Mouse (Mus musculus): ENCODE measurements at regions not wholly inside any gene's neighbourhood (a gene's known extent, or its start where the extent isn't known, plus 50 kb on each side); places are given as distances from the start of the nearest gene placed in this dataset.

DNA sequence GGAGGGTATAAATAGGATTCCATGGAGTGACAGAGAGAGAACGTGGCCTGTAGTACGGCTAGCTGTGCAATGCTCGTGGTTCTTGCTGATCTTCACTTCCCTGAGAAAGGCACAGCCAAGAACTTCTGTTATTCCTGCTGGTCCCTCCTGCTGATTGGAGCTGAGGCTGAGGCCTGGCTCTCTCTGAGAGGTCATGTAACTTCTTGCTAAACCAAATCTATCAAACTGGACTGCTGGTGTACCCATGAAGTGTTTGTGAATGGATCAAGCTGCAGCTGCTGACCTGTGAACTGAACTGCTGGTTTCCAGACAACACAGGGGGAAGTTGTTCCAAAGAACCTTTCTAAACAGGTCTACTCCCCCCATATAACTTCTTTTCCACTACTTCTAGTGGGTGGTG is 297.9 kb downstream of the Nuf2 start:
- no peak overlapping the region for H3K9ac ChIP-seq (ENCODE audit: low read depth, low read length)
- H3K27me3 ChIP-seq (ENCODE audit: control insufficient read depth, insufficient read depth, low read length): no peaks in the 10 kb centered on the region
- ATAC-seq (replicated peaks; ENCODE audit: insufficient number of reproducible peaks, low FRiP score, low TSS enrichment): no peak
- H3K9me3 ChIP-seq (replicated peaks; ENCODE audit: control insufficient read depth, low read length): no peaks in the 10 kb centered on the region
- no peak overlapping the region for H3K4me3 ChIP-seq (ENCODE audit: low read depth, low read length)
- peaks cover 8% of the 10 kb centered on the region for H3K4me1 ChIP-seq (ENCODE audit: control insufficient read depth, insufficient read depth, low read length)
- no peak overlapping the region for H3K27ac ChIP-seq (ENCODE audit: low read depth, low read length)
- 74% methylated on average over 3 of the region's 3 CpGs for WGBS (ENCODE audit: insufficient replicate concordance)
- H3K36me3 ChIP-seq (ENCODE audit: control insufficient read depth, insufficient read depth, low read length): no peaks in the 10 kb centered on the region
- H3K4me2 ChIP-seq: no peak overlapping the region

GRCm38 (mm10) chr1:169230097-169230496 is 301.2 kb downstream of the Nuf2 start:
- peaks cover 2% of the 10 kb centered on the region; the same call in 1 of the 2 replicates for H3K4me1 ChIP-seq (ENCODE audit: control insufficient read depth, insufficient read depth, low read length)
- no peak overlapping the region for H3K4me2 ChIP-seq
- WGBS (ENCODE audit: insufficient replicate concordance): 62% methylated on average over 4 of the region's 4 CpGs
- H3K9ac ChIP-seq (ENCODE audit: low read depth, low read length): no peak overlapping the region
- ATAC-seq (replicated peaks; ENCODE audit: insufficient number of reproducible peaks, low FRiP score, low TSS enrichment): no peak
- H3K27me3 ChIP-seq (ENCODE audit: control insufficient read depth, insufficient read depth, low read length): no peaks in the 10 kb centered on the region
- H3K36me3 ChIP-seq (ENCODE audit: control insufficient read depth, insufficient read depth, low read length): no peaks in the 10 kb centered on the region
- no peaks in the 10 kb centered on the region for H3K9me3 ChIP-seq (replicated peaks; ENCODE audit: control insufficient read depth, low read length)
- H3K4me3 ChIP-seq (ENCODE audit: low read depth, low read length): no peak overlapping the region
- no peak overlapping the region for H3K27ac ChIP-seq (ENCODE audit: low read depth, low read length)

- H3K27ac ChIP-seq (ENCODE audit: low read depth, low read length): no peak overlapping the region
- H3K36me3 ChIP-seq (ENCODE audit: control insufficient read depth, insufficient read depth, low read length): no peaks in the 10 kb centered on the region
- H3K27me3 ChIP-seq (ENCODE audit: control insufficient read depth, insufficient read depth, low read length): no peaks in the 10 kb centered on the region
- ATAC-seq (replicated peaks; ENCODE audit: insufficient number of reproducible peaks, low FRiP score, low TSS enrichment): no peak
- no peaks in the 10 kb centered on the region for H3K9me3 ChIP-seq (replicated peaks; ENCODE audit: control insufficient read depth, low read length)
- WGBS (ENCODE audit: insufficient replicate concordance): 90% methylated on average over 2 of the region's 2 CpGs
- no peaks in the 10 kb centered on the region for H3K4me1 ChIP-seq (ENCODE audit: control insufficient read depth, insufficient read depth, low read length)
- H3K4me3 ChIP-seq (ENCODE audit: low read depth, low read length): no peak overlapping the region
- no peak overlapping the region for H3K4me2 ChIP-seq
- no peak overlapping the region for H3K9ac ChIP-seq (ENCODE audit: low read depth, low read length)
These were observed 306.8 kb downstream of the Nuf2 start for GRCm38 (mm10) chr1:169224431-169224830.

GRCm38 (mm10) chr1:169187658-169188057 is 343.6 kb downstream of the Nuf2 start:
- Histone ChIP-seq H3K27me3 (ENCODE audit: control insufficient read depth, insufficient read depth, low read length) (no peaks in the 10 kb centered on the region), H3K4me3 (ENCODE audit: low read depth, low read length) (no peak overlapping the region), H3K4me2 (no peak overlapping the region), H3K9me3 (replicated peaks; ENCODE audit: control insufficient read depth, low read length) (no peaks in the 10 kb centered on the region), H3K4me1 (ENCODE audit: control insufficient read depth, insufficient read depth, low read length) (no peaks in the 10 kb centered on the region), H3K27ac (ENCODE audit: low read depth, low read length) (no peak overlapping the region), H3K36me3 (ENCODE audit: control insufficient read depth, insufficient read depth, low read length) (no peaks in the 10 kb centered on the region), H3K9ac (ENCODE audit: low read depth, low read length) (no peak overlapping the region)
- WGBS (ENCODE audit: insufficient replicate concordance): 67% methylated on average over 1 of the region's 1 CpGs
- no peak for ATAC-seq (replicated peaks; ENCODE audit: insufficient number of reproducible peaks, low FRiP score, low TSS enrichment)

DNA sequence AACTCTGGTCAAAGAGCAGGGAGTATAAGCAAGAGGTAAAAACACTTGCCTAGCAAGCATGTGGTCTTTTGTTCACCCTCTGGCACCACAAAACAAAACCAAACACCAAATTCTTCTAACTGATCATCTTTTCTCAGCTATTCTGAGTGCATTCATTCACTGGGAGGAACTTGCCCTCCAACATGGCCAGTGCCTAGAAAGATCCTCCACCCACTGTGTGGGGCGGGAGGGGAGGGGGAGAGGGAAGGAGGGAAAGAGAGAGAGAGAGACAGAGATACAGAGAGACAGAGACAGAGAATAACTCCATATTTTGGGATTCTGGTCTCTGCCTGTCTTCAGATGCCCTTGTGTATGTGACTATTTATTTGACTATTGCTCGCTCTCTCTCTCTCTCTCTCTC is 360.9 kb downstream of the Nuf2 start:
- 80% methylated on average over 2 of the region's 2 CpGs for whole genome bisulfite sequencing (ENCODE audit: insufficient replicate concordance)
- ATAC-seq (replicated peaks; ENCODE audit: insufficient number of reproducible peaks, low FRiP score, low TSS enrichment): no peak
- Histone ChIP-seq H3K4me1 (ENCODE audit: control insufficient read depth, insufficient read depth, low read length) (no peaks in the 10 kb centered on the region), H3K27me3 (ENCODE audit: control insufficient read depth, insufficient read depth, low read length) (no peaks in the 10 kb centered on the region), H3K36me3 (ENCODE audit: control insufficient read depth, insufficient read depth, low read length) (no peaks in the 10 kb centered on the region), H3K9ac (ENCODE audit: low read depth, low read length) (no peak overlapping the region), H3K4me2 (no peak overlapping the region), H3K27ac (ENCODE audit: low read depth, low read length) (no peak overlapping the region), H3K9me3 (replicated peaks; ENCODE audit: control insufficient read depth, low read length) (no peaks in the 10 kb centered on the region), H3K4me3 (ENCODE audit: low read depth, low read length) (no peak overlapping the region)

DNA sequence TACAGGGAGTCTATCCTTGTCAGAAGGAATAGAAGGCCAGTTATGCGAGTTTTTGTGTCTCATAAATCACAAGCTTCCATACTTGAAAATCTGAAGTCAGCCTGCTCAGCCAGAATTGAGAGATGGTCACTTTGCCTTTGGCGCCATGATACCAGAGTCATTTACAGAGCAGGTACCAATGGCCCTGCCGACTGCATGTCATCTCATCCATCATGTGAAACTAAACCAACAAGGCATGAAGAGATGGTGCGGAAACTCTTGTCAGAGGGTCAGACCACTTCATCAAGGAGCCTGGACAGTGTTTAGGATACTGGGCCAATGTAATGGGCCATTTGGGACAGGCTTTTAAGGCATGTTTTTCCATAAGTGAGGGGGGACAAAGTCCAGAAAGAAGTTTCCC is 363.2 kb downstream of the Nuf2 start:
- no peak for ATAC-seq (replicated peaks; ENCODE audit: insufficient number of reproducible peaks, low FRiP score, low TSS enrichment)
- Histone ChIP-seq H3K4me2 (no peak overlapping the region), H3K4me3 (ENCODE audit: low read depth, low read length) (no peak overlapping the region), H3K36me3 (ENCODE audit: control insufficient read depth, insufficient read depth, low read length) (no peaks in the 10 kb centered on the region), H3K9me3 (replicated peaks; ENCODE audit: control insufficient read depth, low read length) (no peaks in the 10 kb centered on the region), H3K4me1 (ENCODE audit: control insufficient read depth, insufficient read depth, low read length) (no peaks in the 10 kb centered on the region), H3K27ac (ENCODE audit: low read depth, low read length) (no peak overlapping the region), H3K27me3 (ENCODE audit: control insufficient read depth, insufficient read depth, low read length) (no peaks in the 10 kb centered on the region), H3K9ac (ENCODE audit: low read depth, low read length) (no peak overlapping the region)
- 76% methylated on average over 4 of the region's 4 CpGs for WGBS (ENCODE audit: insufficient replicate concordance)

GRCm38 (mm10) chr1:169166041-169166850 is 365.0 kb downstream of the Nuf2 start:
- H3K4me1 ChIP-seq (ENCODE audit: control insufficient read depth, insufficient read depth, low read length): no peaks in the 10 kb centered on the region
- ATAC-seq (replicated peaks; ENCODE audit: insufficient number of reproducible peaks, low FRiP score, low TSS enrichment): no peak
- no peak overlapping the region for H3K4me3 ChIP-seq (ENCODE audit: low read depth, low read length)
- H3K4me2 ChIP-seq: no peak overlapping the region
- H3K9me3 ChIP-seq (replicated peaks; ENCODE audit: control insufficient read depth, low read length): no peaks in the 10 kb centered on the region
- H3K27me3 ChIP-seq (ENCODE audit: control insufficient read depth, insufficient read depth, low read length): no peaks in the 10 kb centered on the region
- H3K27ac ChIP-seq (ENCODE audit: low read depth, low read length): no peak overlapping the region
- no peak overlapping the region for H3K9ac ChIP-seq (ENCODE audit: low read depth, low read length)
- H3K36me3 ChIP-seq (ENCODE audit: control insufficient read depth, insufficient read depth, low read length): no peaks in the 10 kb centered on the region
- 83% methylated on average over 5 of the region's 5 CpGs for WGBS (ENCODE audit: insufficient replicate concordance)

GRCm38 (mm10) chr1:169160858-169161257 is 370.4 kb downstream of the Nuf2 start:
- H3K27ac ChIP-seq (ENCODE audit: low read depth, low read length): no peak overlapping the region
- no peak for ATAC-seq (replicated peaks; ENCODE audit: insufficient number of reproducible peaks, low FRiP score, low TSS enrichment)

DNA sequence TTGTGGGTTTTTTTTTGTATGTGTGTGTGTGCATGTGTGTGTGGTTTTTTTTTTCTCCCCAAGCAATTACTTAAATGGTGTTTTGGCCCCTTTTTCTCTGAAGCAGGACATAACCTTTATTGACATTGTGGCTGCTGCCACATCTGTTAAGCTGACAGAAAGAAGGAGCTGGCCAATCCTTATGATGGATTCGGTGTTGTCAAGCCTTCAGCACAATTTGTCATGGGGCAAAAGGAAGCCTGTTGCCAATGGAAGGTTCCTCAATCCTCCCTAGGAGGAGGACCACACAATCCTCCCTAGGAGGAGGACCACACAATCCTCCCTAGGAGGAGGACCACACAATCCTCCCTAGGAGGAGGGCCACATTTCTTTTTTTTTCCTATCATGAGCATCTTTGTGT is 371.0 kb downstream of the Nuf2 start:
- no peak overlapping the region for H3K27ac ChIP-seq (ENCODE audit: low read depth, low read length)
- no peaks in the 10 kb centered on the region for H3K27me3 ChIP-seq (ENCODE audit: control insufficient read depth, insufficient read depth, low read length)
- no peaks in the 10 kb centered on the region for H3K9me3 ChIP-seq (replicated peaks; ENCODE audit: control insufficient read depth, low read length)
- no peak overlapping the region for H3K4me3 ChIP-seq (ENCODE audit: low read depth, low read length)
- H3K4me1 ChIP-seq (ENCODE audit: control insufficient read depth, insufficient read depth, low read length): no peaks in the 10 kb centered on the region
- no peaks in the 10 kb centered on the region for H3K36me3 ChIP-seq (ENCODE audit: control insufficient read depth, insufficient read depth, low read length)
- no peak for ATAC-seq (replicated peaks; ENCODE audit: insufficient number of reproducible peaks, low FRiP score, low TSS enrichment)
- no peak overlapping the region for H3K4me2 ChIP-seq
- 77% methylated on average over 1 of the region's 1 CpGs for WGBS (ENCODE audit: insufficient replicate concordance)
- no peak overlapping the region for H3K9ac ChIP-seq (ENCODE audit: low read depth, low read length)

More at GRCm38 (mm10) chr1:169160858-169161257, 370.4 kb downstream of the Nuf2 start:
- 39% methylated on average over 6 of the region's 6 CpGs for WGBS (ENCODE audit: insufficient replicate concordance)
- Histone ChIP-seq H3K4me3 (ENCODE audit: low read depth, low read length) (no peak overlapping the region), H3K4me1 (ENCODE audit: control insufficient read depth, insufficient read depth, low read length) (no peaks in the 10 kb centered on the region), H3K36me3 (ENCODE audit: control insufficient read depth, insufficient read depth, low read length) (no peaks in the 10 kb centered on the region), H3K9ac (ENCODE audit: low read depth, low read length) (no peak overlapping the region), H3K27me3 (ENCODE audit: control insufficient read depth, insufficient read depth, low read length) (no peaks in the 10 kb centered on the region), H3K9me3 (replicated peaks; ENCODE audit: control insufficient read depth, low read length) (no peaks in the 10 kb centered on the region), H3K4me2 (no peak overlapping the region)
